ENCODE assay signal across 12 mouse cellular contexts in the genomic region with DNA sequence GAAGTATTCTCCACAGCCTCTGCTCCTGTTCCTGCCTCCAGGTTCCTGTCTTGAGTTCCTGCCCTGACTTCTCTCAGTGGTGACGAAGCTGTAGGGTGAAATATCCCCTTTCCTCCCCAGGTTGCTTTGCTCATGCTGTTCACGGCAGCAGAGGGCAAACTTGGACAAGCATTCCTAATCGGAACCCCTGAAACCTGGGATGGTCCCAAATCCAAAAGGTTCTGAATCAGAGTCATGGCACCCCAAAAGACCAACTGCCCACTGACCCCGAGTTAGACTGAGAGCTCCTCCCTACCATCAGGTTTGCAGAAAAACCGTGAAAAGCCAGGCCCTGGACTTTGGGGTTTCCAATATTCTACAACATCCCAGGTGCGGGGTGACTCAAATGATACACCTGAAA.
"Had no signal": no experiment of that assay in that cellular context is flagged by ENCODE, and none has a peak within 500 bp of the region (broad histone marks: within the 10 kb centered on the region; RNA-seq: fewer than 3 reads in every experiment).

No protein-coding gene starts in this region.

- DNase-seq: left cerebral cortex, postnatal 4 days; liver; liver, embryonic 13.5 days; liver, postnatal 0 days; lung, adult 18-20 months; lung, adult 2 months; lung, embryonic 14.5 days; lung, postnatal 10 days; lung, postnatal 14 days; lung, postnatal 36 days; lung, postnatal 4 days; midbrain, embryonic 14.5 days had no signal
